Mouse (Mus musculus): ENCODE measurements around the gene Nipsnap1. TPM values are rescaled to one million over a fixed set of nuclear protein-coding genes. Genes with fewer than 3 reads are reported as not detected.
A peak's percentile ranks its signal among the peaks of the same experiment; 100 is the strongest.

The Nipsnap1 gene
- polyA plus RNA-seq, 1 experiment from 2014 or later, result 147 TPM

DNA sequence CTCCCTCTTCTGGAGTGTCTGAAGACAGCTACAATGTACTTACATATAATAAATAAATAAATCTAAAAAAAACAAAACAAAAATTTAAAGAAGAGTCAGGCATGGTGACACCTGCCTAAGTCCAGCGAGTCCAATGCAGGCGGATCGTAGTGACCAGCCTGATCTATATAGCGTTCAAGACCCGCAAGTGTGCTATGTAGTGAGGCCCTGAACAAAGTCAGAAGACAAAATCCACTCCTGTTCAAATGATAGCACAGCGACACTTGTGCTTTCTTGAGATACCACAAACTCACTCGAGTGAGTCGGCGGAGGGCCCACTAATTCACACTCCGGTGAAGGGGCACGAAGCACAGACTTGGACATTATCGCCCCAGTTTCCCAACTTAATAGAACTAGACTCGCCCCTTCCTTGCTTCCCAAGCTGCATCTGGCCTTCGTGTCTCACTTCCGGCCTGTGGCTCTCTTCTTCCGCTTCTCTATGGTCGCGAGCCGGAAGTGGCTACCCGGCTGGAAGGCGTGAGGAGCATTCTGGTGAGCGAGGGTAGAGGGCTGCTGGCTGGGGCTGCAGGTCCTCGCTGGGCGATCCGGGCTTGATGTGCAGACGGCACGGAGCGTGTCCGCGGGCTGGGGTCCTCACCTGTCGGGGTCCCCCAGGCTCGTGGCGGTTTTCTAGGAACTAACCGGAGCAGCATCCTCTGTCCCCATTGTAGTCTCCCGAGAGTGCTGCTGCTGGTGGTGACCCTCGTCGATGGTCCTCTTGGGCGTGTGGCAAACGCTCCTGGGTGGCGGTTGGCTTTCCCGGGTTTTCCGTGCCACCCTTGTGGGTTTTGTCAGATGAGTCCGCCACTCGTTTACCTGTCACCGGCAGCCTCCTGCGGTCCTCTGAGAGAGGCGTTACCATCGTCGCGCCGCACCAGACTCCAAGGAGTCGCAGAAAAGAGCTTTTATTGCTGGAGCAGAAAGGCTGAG is 21.4 kb downstream of the Nipsnap1 start, which contains the start of gene Thoc5:
Gene Thoc5 (plus strand): TSS at position 473 of the 969 bp plus-strand sequence.
- Histone ChIP-seq H3K27me3 (replicated peaks; ENCODE audit: control insufficient read depth, insufficient read depth, low read length) (no peaks in the 10 kb centered on the region), H3K9me3 (ENCODE audit: control insufficient read depth, low read length) (no peaks in the 10 kb centered on the region), H3K9ac (replicated peaks; ENCODE audit: low read depth, low read length) (peak within 1 kb of the TSS; percentile 87), H3K4me1 (replicated peaks; ENCODE audit: control insufficient read depth, insufficient read depth, low read length) (peaks cover 14% of the 10 kb centered on the region), H3K4me2 (ENCODE audit: low read length) (peak within 1 kb of the TSS; percentile 92), H3K36me3 (ENCODE audit: control insufficient read depth, insufficient read depth) (peaks cover 29% of the 10 kb centered on the region), H3K27ac (ENCODE audit: low read length) (peak within 1 kb of the TSS; percentile 80), H3K4me3 (replicated peaks; ENCODE audit: low read length) (peak within 1 kb of the TSS; percentile 95)
- peak; percentile 95 for ATAC-seq
- 3% methylated on average over 52 of the region's 52 CpGs for WGBS

DNA sequence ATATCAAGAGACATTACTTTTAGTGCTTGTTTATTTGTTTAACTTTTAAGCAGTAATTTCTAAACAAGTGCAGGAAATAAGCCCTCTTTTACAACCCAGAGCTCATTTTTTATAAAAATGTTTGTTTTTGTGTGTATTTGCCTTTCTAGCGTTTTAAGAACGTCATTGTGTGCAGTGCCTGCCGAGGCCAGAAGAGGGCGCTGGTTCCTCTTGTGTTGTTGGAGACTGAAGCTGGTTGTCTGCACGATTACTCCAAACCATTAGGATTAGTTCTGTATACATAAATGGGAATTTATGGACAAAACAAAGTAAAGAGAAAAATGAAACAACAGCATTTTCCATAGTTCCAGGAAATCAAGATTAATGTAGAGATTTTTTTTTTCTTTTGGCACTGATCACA is 26.7 kb downstream of the Nipsnap1 start:
- no peaks in the 10 kb centered on the region for H3K9me3 ChIP-seq (ENCODE audit: control insufficient read depth, low read length)
- no peak overlapping the region for H3K4me3 ChIP-seq (replicated peaks; ENCODE audit: low read length)
- H3K9ac ChIP-seq (replicated peaks; ENCODE audit: low read depth, low read length), result no peak overlapping the region
- H3K4me2 ChIP-seq (ENCODE audit: low read length), result no peak overlapping the region
- 60% methylated on average over 5 of the region's 5 CpGs for whole genome bisulfite sequencing
- H3K36me3 ChIP-seq (ENCODE audit: control insufficient read depth, insufficient read depth), result peaks cover 37% of the 10 kb centered on the region
- H3K27ac ChIP-seq (ENCODE audit: low read length), result no peak overlapping the region
- H3K4me1 ChIP-seq (replicated peaks; ENCODE audit: control insufficient read depth, insufficient read depth, low read length), result peaks cover 11% of the 10 kb centered on the region
- no peaks in the 10 kb centered on the region for H3K27me3 ChIP-seq (replicated peaks; ENCODE audit: control insufficient read depth, insufficient read depth, low read length)
- no peak for ATAC-seq

GRCm38 (mm10) chr11:4901956-4902355 is 28.2 kb downstream of the Nipsnap1 start:
- H3K9ac ChIP-seq (replicated peaks; ENCODE audit: low read depth, low read length), result no peak overlapping the region
- no peaks in the 10 kb centered on the region for H3K27me3 ChIP-seq (replicated peaks; ENCODE audit: control insufficient read depth, insufficient read depth, low read length)
- H3K36me3 ChIP-seq (ENCODE audit: control insufficient read depth, insufficient read depth), result peaks cover 43% of the 10 kb centered on the region
- H3K4me3 ChIP-seq (replicated peaks; ENCODE audit: low read length), result no peak overlapping the region
- no peak overlapping the region for H3K4me2 ChIP-seq (ENCODE audit: low read length)
- no peak overlapping the region for H3K27ac ChIP-seq (ENCODE audit: low read length)
- no peaks in the 10 kb centered on the region for H3K4me1 ChIP-seq (replicated peaks; ENCODE audit: control insufficient read depth, insufficient read depth, low read length)
- no peak for ATAC-seq
- 63% methylated on average over 6 of the region's 6 CpGs for WGBS
- no peaks in the 10 kb centered on the region for H3K9me3 ChIP-seq (ENCODE audit: control insufficient read depth, low read length)

GRCm38 (mm10) chr11:4906231-4906630 is 32.5 kb downstream of the Nipsnap1 start:
- no peak overlapping the region for H3K9ac ChIP-seq (replicated peaks; ENCODE audit: low read depth, low read length)
- H3K4me1 ChIP-seq (replicated peaks; ENCODE audit: control insufficient read depth, insufficient read depth, low read length), result no peaks in the 10 kb centered on the region
- ATAC-seq, result no peak
- 98% methylated on average over 6 of the region's 6 CpGs for WGBS
- no peaks in the 10 kb centered on the region for H3K27me3 ChIP-seq (replicated peaks; ENCODE audit: control insufficient read depth, insufficient read depth, low read length)
- no peak overlapping the region for H3K4me2 ChIP-seq (ENCODE audit: low read length)
- H3K9me3 ChIP-seq (ENCODE audit: control insufficient read depth, low read length), result no peaks in the 10 kb centered on the region
- peaks cover 47% of the 10 kb centered on the region for H3K36me3 ChIP-seq (ENCODE audit: control insufficient read depth, insufficient read depth)
- no peak overlapping the region for H3K4me3 ChIP-seq (replicated peaks; ENCODE audit: low read length)
- no peak overlapping the region for H3K27ac ChIP-seq (ENCODE audit: low read length)

- H3K4me1 ChIP-seq (replicated peaks; ENCODE audit: control insufficient read depth, insufficient read depth, low read length), result no peaks in the 10 kb centered on the region
- WGBS, result 20% methylated on average over 1 of the region's 1 CpGs
- H3K27me3 ChIP-seq (replicated peaks; ENCODE audit: control insufficient read depth, insufficient read depth, low read length), result no peaks in the 10 kb centered on the region
- H3K9me3 ChIP-seq (ENCODE audit: control insufficient read depth, low read length), result no peaks in the 10 kb centered on the region
- H3K27ac ChIP-seq (ENCODE audit: low read length), result no peak overlapping the region
- peaks cover 24% of the 10 kb centered on the region for H3K36me3 ChIP-seq (ENCODE audit: control insufficient read depth, insufficient read depth)
- H3K4me3 ChIP-seq (replicated peaks; ENCODE audit: low read length), result no peak overlapping the region
- no peak overlapping the region for H3K4me2 ChIP-seq (ENCODE audit: low read length)
- no peak overlapping the region for H3K9ac ChIP-seq (replicated peaks; ENCODE audit: low read depth, low read length)
- no peak for ATAC-seq
Measured at GRCm38 (mm10) chr11:4916068-4916467, 42.3 kb downstream of the Nipsnap1 start.

GRCm38 (mm10) chr11:4921281-4921680 is 47.5 kb downstream of the Nipsnap1 start:
- H3K27ac ChIP-seq (ENCODE audit: low read length), result no peak overlapping the region
- no peaks in the 10 kb centered on the region for H3K4me1 ChIP-seq (replicated peaks; ENCODE audit: control insufficient read depth, insufficient read depth, low read length)
- no peak for ATAC-seq
- H3K4me3 ChIP-seq (replicated peaks; ENCODE audit: low read length), result no peak overlapping the region
- 82% methylated on average over 2 of the region's 2 CpGs for WGBS
- no peak overlapping the region for H3K4me2 ChIP-seq (ENCODE audit: low read length)
- H3K9me3 ChIP-seq (ENCODE audit: control insufficient read depth, low read length), result no peaks in the 10 kb centered on the region
- H3K9ac ChIP-seq (replicated peaks; ENCODE audit: low read depth, low read length), result no peak overlapping the region
- peaks cover 41% of the 10 kb centered on the region for H3K36me3 ChIP-seq (ENCODE audit: control insufficient read depth, insufficient read depth)
- H3K27me3 ChIP-seq (replicated peaks; ENCODE audit: control insufficient read depth, insufficient read depth, low read length), result no peaks in the 10 kb centered on the region

DNA sequence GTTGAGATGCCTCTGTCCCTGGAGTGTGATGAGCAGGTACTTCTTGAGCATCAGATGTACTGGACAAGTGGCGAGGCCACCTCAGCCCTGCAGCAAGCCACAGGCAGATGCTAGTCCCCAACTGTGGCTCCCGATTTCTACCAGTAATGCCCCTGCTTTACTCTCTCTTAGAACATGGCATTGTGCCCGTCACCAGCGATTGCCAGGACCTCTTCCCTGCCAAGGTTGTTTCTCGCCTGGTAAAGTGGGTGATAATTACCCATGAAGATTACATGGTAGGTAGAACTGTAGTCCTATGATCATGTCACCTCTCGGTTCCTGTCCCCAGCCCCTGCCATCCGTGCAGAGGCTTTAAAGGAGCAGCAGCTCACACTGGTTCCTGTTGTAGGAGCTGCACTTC is 48.0 kb downstream of the Nipsnap1 start:
- ATAC-seq, result no peak
- no peak overlapping the region for H3K4me2 ChIP-seq (ENCODE audit: low read length)
- no peak overlapping the region for H3K4me3 ChIP-seq (replicated peaks; ENCODE audit: low read length)
- H3K36me3 ChIP-seq (ENCODE audit: control insufficient read depth, insufficient read depth), result peaks cover 43% of the 10 kb centered on the region
- H3K9me3 ChIP-seq (ENCODE audit: control insufficient read depth, low read length), result no peaks in the 10 kb centered on the region
- H3K27me3 ChIP-seq (replicated peaks; ENCODE audit: control insufficient read depth, insufficient read depth, low read length), result no peaks in the 10 kb centered on the region
- WGBS, result 80% methylated on average over 7 of the region's 7 CpGs
- H3K9ac ChIP-seq (replicated peaks; ENCODE audit: low read depth, low read length), result no peak overlapping the region
- no peaks in the 10 kb centered on the region for H3K4me1 ChIP-seq (replicated peaks; ENCODE audit: control insufficient read depth, insufficient read depth, low read length)
- H3K27ac ChIP-seq (ENCODE audit: low read length), result no peak overlapping the region

DNA sequence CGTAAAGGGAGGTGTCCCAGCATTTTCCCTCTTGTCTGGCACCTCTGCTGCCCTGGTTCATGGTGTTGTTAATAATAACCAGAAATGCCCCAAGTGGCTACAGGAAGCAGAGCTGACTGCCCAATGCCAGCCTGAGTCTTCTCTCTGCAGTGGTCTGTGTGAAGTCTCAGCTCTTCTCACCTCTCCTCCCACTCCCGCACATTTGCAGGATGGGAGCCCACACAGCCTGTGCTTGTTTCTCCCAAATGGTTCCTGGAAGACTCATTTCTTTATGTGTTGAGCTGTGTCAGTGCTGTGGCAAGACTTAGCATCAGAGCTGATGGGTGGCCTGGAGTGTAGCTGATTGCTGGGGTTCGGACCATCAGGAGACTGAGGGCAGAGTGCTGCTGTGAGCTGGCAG is 53.5 kb downstream of the Nipsnap1 start:
- Histone ChIP-seq H3K9me3 (ENCODE audit: control insufficient read depth, low read length) (no peaks in the 10 kb centered on the region), H3K4me2 (ENCODE audit: low read length) (no peak overlapping the region), H3K27ac (ENCODE audit: low read length) (no peak overlapping the region), H3K27me3 (replicated peaks; ENCODE audit: control insufficient read depth, insufficient read depth, low read length) (no peaks in the 10 kb centered on the region), H3K36me3 (ENCODE audit: control insufficient read depth, insufficient read depth) (peaks cover 41% of the 10 kb centered on the region), H3K4me1 (replicated peaks; ENCODE audit: control insufficient read depth, insufficient read depth, low read length) (peaks cover 3% of the 10 kb centered on the region; the same call in 1 of the 2 replicates), H3K9ac (replicated peaks; ENCODE audit: low read depth, low read length) (no peak overlapping the region), H3K4me3 (replicated peaks; ENCODE audit: low read length) (no peak overlapping the region)
- WGBS, result 86% methylated on average over 3 of the region's 3 CpGs
- no peak for ATAC-seq

DNA sequence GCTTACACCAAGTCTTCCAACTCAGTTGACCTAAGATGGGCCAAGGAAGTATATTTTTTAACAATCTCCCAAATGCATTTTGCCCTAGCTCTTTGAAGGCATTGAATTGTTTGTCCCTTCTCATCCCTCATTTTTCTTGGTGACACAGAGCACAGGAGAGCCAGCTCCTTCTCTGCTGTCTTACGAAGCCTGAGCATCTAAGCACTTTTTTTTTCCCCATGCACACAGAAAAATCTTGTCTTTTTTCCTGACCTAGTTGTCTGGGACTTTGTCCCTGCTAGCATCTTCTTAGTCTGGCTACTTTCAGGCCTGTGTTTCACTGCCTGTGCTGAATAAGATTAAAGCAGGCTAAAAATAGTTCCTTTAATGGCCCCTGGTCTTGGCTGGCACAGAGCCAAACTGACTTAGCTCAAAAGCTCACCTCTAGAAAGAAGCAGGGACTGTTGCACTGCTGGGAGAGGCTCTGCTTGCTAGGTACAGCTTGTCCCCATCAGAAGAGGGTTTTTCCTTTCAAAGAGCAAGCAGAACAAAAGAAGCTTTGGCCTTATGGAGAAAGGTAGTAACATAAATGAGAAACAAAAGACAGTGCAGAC is 57.4 kb downstream of the Nipsnap1 start:
- Histone ChIP-seq H3K9ac (replicated peaks; ENCODE audit: low read depth, low read length) (no peak overlapping the region), H3K4me1 (replicated peaks; ENCODE audit: control insufficient read depth, insufficient read depth, low read length) (peaks cover 3% of the 10 kb centered on the region; the same call in 1 of the 2 replicates), H3K9me3 (ENCODE audit: control insufficient read depth, low read length) (no peaks in the 10 kb centered on the region), H3K4me2 (ENCODE audit: low read length) (no peak overlapping the region), H3K4me3 (replicated peaks; ENCODE audit: low read length) (no peak overlapping the region), H3K27ac (ENCODE audit: low read length) (no peak overlapping the region; the same call in 1 of the 2 replicates), H3K27me3 (replicated peaks; ENCODE audit: control insufficient read depth, insufficient read depth, low read length) (no peaks in the 10 kb centered on the region), H3K36me3 (ENCODE audit: control insufficient read depth, insufficient read depth) (peaks cover 18% of the 10 kb centered on the region; the same call in 1 of the 2 replicates)
- no peak for ATAC-seq
- WGBS, result 14% methylated on average over 1 of the region's 1 CpGs

All from forebrain, embryonic 16.5 days (tissue).